Mouse (Mus musculus): ENCODE results near the gene Gcnt3.

GRCm38 (mm10) chr9:70067497-70067896, 29.6 kb upstream of the Gcnt3 start:
- no peak for TF ChIP-seq CTCF (IDR thresholded peaks at IDR 0.05)
- no peak for TF ChIP-seq EP300 (IDR thresholded peaks at IDR 0.05)
